Mouse (Mus musculus) megakaryocyte, embryonic 14.5 days (primary cell): ENCODE measurements around the gene Tfip11. TPM values are rescaled to one million over a fixed set of nuclear protein-coding genes. Genes with fewer than 3 reads are reported as not detected.
A peak's percentile ranks its signal among the peaks of the same experiment; 100 is the strongest.

Experiments used
- H3K27me3 ChIP-seq: replicated peaks from 2 replicates; pipeline ENCODE3; 2012; ENCODE audit warnings: inconsistent platforms
- H3K36me3 ChIP-seq: replicated peaks from 2 replicates; pipeline ENCODE3; 2012; ENCODE audit warnings: low read length, inconsistent platforms, mixed read lengths
- H3K4me1 ChIP-seq: 2 replicates; pipeline ENCODE4 v1.6.1; 2012; ENCODE audit warnings: inconsistent platforms
- H3K4me3 ChIP-seq: replicated peaks from 2 replicates; pipeline ENCODE3; 2012; ENCODE audit warnings: moderate library complexity, mild to moderate bottlenecking, inconsistent platforms
- H3K9me3 ChIP-seq: 2 replicates; pipeline ENCODE4 v1.6.1; 2012; ENCODE audit warnings: inconsistent platforms
- FLI1 ChIP-seq: IDR thresholded peaks from 2 replicates; pipeline ENCODE4 v1.6.1; 2012; ENCODE audit warnings: low read length, inconsistent platforms, mixed read lengths
- GATA1 ChIP-seq: IDR thresholded peaks from 3 replicates; pipeline ENCODE4 v1.6.1; 2012; ENCODE audit warnings: mixed read lengths, low read length, inconsistent platforms, borderline replicate concordance
- polyA plus RNA-seq: library from polyadenylated mRNA; stranded (reverse); fragments of >175 nt; gene quantifications from 2 replicates; pipeline ENCODE4 v1.2.3, GENCODE M21; 2012; ENCODE audit warnings: low replicate concordance; ENCODE audit not compliant: insufficient read depth

The Tfip11 gene
- polyA plus RNA-seq, result 30.3 and 35.0 TPM in 2 replicates

GRCm38 (mm10) chr5:112325546-112326445 is at the start of gene Tfip11:
Gene Tfip11, plus strand, starts transcription at chr5:112326358.
- H3K36me3 ChIP-seq, result peaks cover 37% of the 10 kb centered on the region
- H3K27me3 ChIP-seq, result no peaks in the 10 kb centered on the region
- H3K4me3 ChIP-seq, result peak within 1 kb of the TSS; percentile 99
- H3K9me3 ChIP-seq, result no peaks in the 10 kb centered on the region
- TF ChIP-seq FLI1, result peak; percentile 93
- TF ChIP-seq GATA1, result no peak
- H3K4me1 ChIP-seq, result peaks cover 41% of the 10 kb centered on the region

GRCm38 (mm10) chr5:112276907-112277348 is 49.2 kb upstream of the Tfip11 start:
- Histone ChIP-seq H3K4me3 (peak overlapping the region; percentile 97), H3K36me3 (peaks cover 41% of the 10 kb centered on the region), H3K27me3 (no peaks in the 10 kb centered on the region), H3K9me3 (no peaks in the 10 kb centered on the region), H3K4me1 (peaks cover 84% of the 10 kb centered on the region)
- TF ChIP-seq FLI1 (no peak), GATA1 (no peak)

GRCm38 (mm10) chr5:112277906-112278470 is 48.2 kb upstream of the Tfip11 start:
- H3K36me3 ChIP-seq, result peaks cover 47% of the 10 kb centered on the region
- H3K9me3 ChIP-seq, result no peaks in the 10 kb centered on the region
- H3K27me3 ChIP-seq, result no peaks in the 10 kb centered on the region
- peak overlapping the region; percentile 97 for H3K4me3 ChIP-seq
- H3K4me1 ChIP-seq, result peaks cover 84% of the 10 kb centered on the region
- TF ChIP-seq GATA1 (no peak), FLI1 (no peak)

GRCm38 (mm10) chr5:112279181-112280021 is 46.8 kb upstream of the Tfip11 start:
- Histone ChIP-seq H3K4me3 (peak overlapping the region; percentile 97), H3K9me3 (no peaks in the 10 kb centered on the region), H3K27me3 (no peaks in the 10 kb centered on the region), H3K4me1 (peaks cover 84% of the 10 kb centered on the region), H3K36me3 (peaks cover 53% of the 10 kb centered on the region)
- TF ChIP-seq GATA1 (no peak), FLI1 (no peak)

GRCm38 (mm10) chr5:112280151-112280550 is 46.0 kb upstream of the Tfip11 start:
- Histone ChIP-seq H3K9me3 (no peaks in the 10 kb centered on the region), H3K36me3 (peaks cover 60% of the 10 kb centered on the region), H3K4me1 (peaks cover 84% of the 10 kb centered on the region), H3K4me3 (peak overlapping the region; percentile 97), H3K27me3 (no peaks in the 10 kb centered on the region)
- peak; percentile 86 for TF ChIP-seq FLI1
- peak; percentile 48; the same call in 1 of the 3 replicates for TF ChIP-seq GATA1

GRCm38 (mm10) chr5:112280863-112281660 is 45.1 kb upstream of the Tfip11 start:
- no peaks in the 10 kb centered on the region for H3K9me3 ChIP-seq
- peaks cover 69% of the 10 kb centered on the region for H3K36me3 ChIP-seq
- H3K4me3 ChIP-seq, result peak overlapping the region; percentile 97
- no peaks in the 10 kb centered on the region for H3K27me3 ChIP-seq
- H3K4me1 ChIP-seq, result peaks cover 84% of the 10 kb centered on the region
- TF ChIP-seq FLI1 (no peak), GATA1 (no peak)

GRCm38 (mm10) chr5:112281676-112282075 is 44.5 kb upstream of the Tfip11 start:
- peak overlapping the region; percentile 97 for H3K4me3 ChIP-seq
- peaks cover 89% of the 10 kb centered on the region for H3K4me1 ChIP-seq
- no peaks in the 10 kb centered on the region for H3K27me3 ChIP-seq
- no peaks in the 10 kb centered on the region for H3K9me3 ChIP-seq
- peaks cover 74% of the 10 kb centered on the region for H3K36me3 ChIP-seq
- TF ChIP-seq FLI1, result no peak
- TF ChIP-seq GATA1, result no peak

GRCm38 (mm10) chr5:112282123-112282779 is 43.9 kb upstream of the Tfip11 start:
- no peaks in the 10 kb centered on the region for H3K27me3 ChIP-seq
- no peak for TF ChIP-seq FLI1
- peaks cover 79% of the 10 kb centered on the region for H3K36me3 ChIP-seq
- H3K4me1 ChIP-seq, result peaks cover 95% of the 10 kb centered on the region
- peak overlapping the region; percentile 97 for H3K4me3 ChIP-seq
- H3K9me3 ChIP-seq, result no peaks in the 10 kb centered on the region
